Mouse (Mus musculus) megakaryocyte, embryonic 14.5 days (primary cell): ENCODE results near the gene Sdk2. TPM values are rescaled to one million over a fixed set of nuclear protein-coding genes. Genes with fewer than 3 reads are reported as not detected.

ENCODE experiments used
- H3K27me3 ChIP-seq: replicated peaks from 2 replicates; pipeline ENCODE3; 2012; ENCODE audit warnings: inconsistent platforms
- H3K36me3 ChIP-seq: replicated peaks from 2 replicates; pipeline ENCODE3; 2012; ENCODE audit warnings: low read length, inconsistent platforms, mixed read lengths
- H3K4me1 ChIP-seq: 2 replicates; pipeline ENCODE4 v1.6.1; 2012; ENCODE audit warnings: inconsistent platforms
- H3K4me3 ChIP-seq: replicated peaks from 2 replicates; pipeline ENCODE3; 2012; ENCODE audit warnings: moderate library complexity, mild to moderate bottlenecking, inconsistent platforms
- H3K9me3 ChIP-seq: 2 replicates; pipeline ENCODE4 v1.6.1; 2012; ENCODE audit warnings: inconsistent platforms
- FLI1 ChIP-seq: IDR thresholded peaks from 2 replicates; pipeline ENCODE4 v1.6.1; 2012; ENCODE audit warnings: low read length, inconsistent platforms, mixed read lengths
- GATA1 ChIP-seq: IDR thresholded peaks from 3 replicates; pipeline ENCODE4 v1.6.1; 2012; ENCODE audit warnings: mixed read lengths, low read length, inconsistent platforms, borderline replicate concordance
- polyA plus RNA-seq: library from polyadenylated mRNA; stranded (reverse); fragments of >175 nt; gene quantifications from 2 replicates; pipeline ENCODE4 v1.2.3, GENCODE M21; 2012; ENCODE audit warnings: low replicate concordance; ENCODE audit not compliant: insufficient read depth

Gene Sdk2
- polyA plus RNA-seq, 1 experiment: 0.04 TPM

- TF ChIP-seq GATA1 (no peak), FLI1 (no peak)
- Histone ChIP-seq H3K36me3 (no peaks in the 10 kb centered on the region), H3K27me3 (peaks cover 22% of the 10 kb centered on the region), H3K9me3 (no peaks in the 10 kb centered on the region), H3K4me1 (peaks cover 58% of the 10 kb centered on the region), H3K4me3 (peak within 1 kb of the TSS; percentile 97)
Observed at GRCm38 (mm10) chr11:113751484-113752084, 315.3 kb downstream of the Sdk2 start, which contains the start of gene Cdc42ep4. Cdc42ep4 (minus strand) TSS chr11:113751881.

DNA sequence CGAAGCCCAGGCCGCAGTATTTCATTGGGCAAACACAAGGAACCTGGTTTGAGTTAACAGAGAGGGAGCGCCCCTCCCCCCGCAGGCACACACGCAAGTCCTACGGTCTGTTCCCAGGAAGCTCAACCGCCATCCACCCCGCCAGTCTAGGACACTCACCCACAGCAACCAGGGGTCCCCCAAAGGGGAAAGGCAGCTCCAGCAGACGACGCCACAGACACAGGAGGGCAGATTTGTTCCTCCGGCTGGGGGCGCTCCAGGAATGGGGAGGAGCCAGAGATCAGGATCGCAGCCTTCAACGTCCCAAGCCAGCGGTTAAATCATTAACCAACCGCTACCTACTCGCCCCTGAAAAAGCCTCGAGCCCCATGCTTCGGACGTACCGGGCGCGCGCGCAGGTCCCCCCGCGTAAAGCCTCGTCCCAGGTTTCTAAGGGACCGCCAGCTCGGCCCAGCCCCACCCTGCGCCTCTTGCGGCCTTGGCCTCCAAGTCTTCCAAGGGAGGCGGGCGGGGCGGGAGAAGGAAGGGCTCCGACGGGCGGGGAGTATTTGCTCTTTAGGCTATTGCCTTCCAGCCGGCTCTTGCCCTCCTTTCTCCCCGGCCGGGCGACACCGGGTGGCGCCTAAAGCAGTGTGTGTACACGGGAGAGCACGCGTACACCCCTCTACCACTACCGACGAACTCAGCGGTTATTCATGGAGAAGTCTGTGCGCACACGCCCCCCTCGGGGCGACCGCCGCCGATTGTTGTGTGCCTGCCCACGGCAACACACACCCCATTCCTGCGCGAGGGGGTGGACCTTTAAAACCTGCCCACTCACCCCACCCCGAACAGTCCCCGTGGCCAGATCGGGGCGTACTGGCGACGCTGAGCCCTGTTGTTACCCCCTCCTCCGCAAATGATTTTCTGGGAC is 316.0 kb downstream of the Sdk2 start:
- TF ChIP-seq GATA1 (no peak), FLI1 (no peak)
- peak overlapping the region; percentile 97 for H3K4me3 ChIP-seq
- no peaks in the 10 kb centered on the region for H3K9me3 ChIP-seq
- H3K36me3 ChIP-seq: no peaks in the 10 kb centered on the region
- peaks cover 65% of the 10 kb centered on the region for H3K4me1 ChIP-seq
- peaks cover 22% of the 10 kb centered on the region for H3K27me3 ChIP-seq

GRCm38 (mm10) chr11:113749749-113750351 is 317.0 kb downstream of the Sdk2 start:
- no peaks in the 10 kb centered on the region for H3K9me3 ChIP-seq
- no peak for TF ChIP-seq GATA1
- no peak for TF ChIP-seq FLI1
- peaks cover 72% of the 10 kb centered on the region for H3K4me1 ChIP-seq
- peaks cover 16% of the 10 kb centered on the region for H3K27me3 ChIP-seq
- no peaks in the 10 kb centered on the region for H3K36me3 ChIP-seq
- peak overlapping the region; percentile 97 for H3K4me3 ChIP-seq

GRCm38 (mm10) chr11:113748797-113749521 is 317.9 kb downstream of the Sdk2 start:
- Histone ChIP-seq H3K9me3 (no peaks in the 10 kb centered on the region), H3K27me3 (peaks cover 15% of the 10 kb centered on the region), H3K36me3 (no peaks in the 10 kb centered on the region), H3K4me3 (peak overlapping the region; percentile 64), H3K4me1 (peaks cover 72% of the 10 kb centered on the region)
- TF ChIP-seq GATA1 (no peak), FLI1 (no peak)

DNA sequence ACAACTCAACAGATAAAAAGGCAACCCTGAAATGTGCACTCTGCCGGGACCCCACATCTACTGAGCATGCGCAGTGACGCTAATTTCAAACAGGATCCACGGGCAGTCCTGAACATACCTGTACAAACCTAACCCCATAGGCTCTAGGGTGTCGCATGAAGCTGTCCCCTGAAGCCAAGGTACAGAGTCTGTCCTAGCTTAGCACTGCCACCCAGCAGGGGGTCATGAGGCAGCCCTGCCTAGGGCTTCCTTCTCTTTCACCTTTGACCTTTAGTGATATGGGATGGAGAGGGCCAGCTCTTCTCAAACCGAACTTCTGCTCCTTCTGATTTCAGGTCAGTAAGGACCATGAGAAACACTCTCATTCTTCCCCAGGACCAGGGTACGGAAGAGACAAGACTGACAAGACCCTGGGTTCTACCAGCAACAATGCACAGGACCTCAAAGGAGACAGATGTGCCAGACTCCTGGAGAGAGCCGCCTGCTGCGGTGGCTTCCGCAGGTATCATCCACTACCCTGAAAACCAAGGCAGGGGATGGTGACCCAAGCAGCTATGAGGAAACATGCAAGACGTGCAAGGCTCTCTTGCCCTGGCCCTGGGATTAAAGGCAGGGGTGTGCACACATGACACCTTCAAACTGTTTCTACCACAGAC is 319.0 kb downstream of the Sdk2 start:
- Histone ChIP-seq H3K4me3 (peak overlapping the region; percentile 86), H3K9me3 (peaks cover 8% of the 10 kb centered on the region)

GRCm38 (mm10) chr11:113747056-113747455 is 319.8 kb downstream of the Sdk2 start:
- H3K36me3 ChIP-seq: peaks cover 14% of the 10 kb centered on the region
- peaks cover 16% of the 10 kb centered on the region for H3K9me3 ChIP-seq
- peaks cover 15% of the 10 kb centered on the region for H3K27me3 ChIP-seq
- TF ChIP-seq FLI1: peak; percentile 62; the same call in 1 of the 2 replicates
- no peak for TF ChIP-seq GATA1
- H3K4me3 ChIP-seq: peak overlapping the region; percentile 86
- H3K4me1 ChIP-seq: peaks cover 69% of the 10 kb centered on the region

More for the DNA sequence above, 319.0 kb downstream of the Sdk2 start:
- TF ChIP-seq GATA1 (no peak), FLI1 (no peak)
- peaks cover 72% of the 10 kb centered on the region for H3K4me1 ChIP-seq
- H3K36me3 ChIP-seq: peaks cover 6% of the 10 kb centered on the region
- peaks cover 15% of the 10 kb centered on the region for H3K27me3 ChIP-seq

DNA sequence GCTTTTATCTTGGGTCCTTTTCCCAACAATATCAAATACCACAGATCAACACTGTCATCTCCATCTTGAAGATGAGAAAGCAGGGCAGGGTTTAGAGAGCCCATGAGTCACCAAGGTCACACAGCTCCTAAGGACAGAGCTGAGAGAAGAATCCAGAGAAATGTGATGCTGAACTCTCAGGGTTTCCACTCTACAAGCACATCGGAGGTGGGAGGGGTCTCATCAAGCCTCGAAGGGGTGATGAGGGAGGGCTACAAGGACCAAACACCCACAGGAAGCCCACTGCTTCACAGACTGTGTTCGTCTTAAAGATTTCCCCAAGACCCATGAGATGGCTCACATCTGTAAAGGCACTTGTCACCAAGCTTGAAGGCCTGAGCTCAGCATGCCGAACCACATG is 320.9 kb downstream of the Sdk2 start:
- no peak for TF ChIP-seq GATA1
- no peak for TF ChIP-seq FLI1
- Histone ChIP-seq H3K4me3 (peak overlapping the region; percentile 59), H3K4me1 (peaks cover 60% of the 10 kb centered on the region), H3K9me3 (peaks cover 18% of the 10 kb centered on the region), H3K27me3 (peaks cover 10% of the 10 kb centered on the region), H3K36me3 (peaks cover 15% of the 10 kb centered on the region)

- Histone ChIP-seq H3K27me3 (no peaks in the 10 kb centered on the region), H3K4me1 (peaks cover 55% of the 10 kb centered on the region)
- TF ChIP-seq FLI1 (no peak), GATA1 (no peak)
Observed at GRCm38 (mm10) chr11:113742998-113743397, 323.8 kb downstream of the Sdk2 start.

GRCm38 (mm10) chr11:113740100-113740499 is 326.7 kb downstream of the Sdk2 start:
- Histone ChIP-seq H3K27me3 (peaks cover 5% of the 10 kb centered on the region), H3K36me3 (peaks cover 20% of the 10 kb centered on the region), H3K4me1 (peaks cover 45% of the 10 kb centered on the region), H3K9me3 (peaks cover 21% of the 10 kb centered on the region), H3K4me3 (no peak overlapping the region)
- no peak for TF ChIP-seq GATA1
- TF ChIP-seq FLI1: no peak

More at GRCm38 (mm10) chr11:113742998-113743397, 323.8 kb downstream of the Sdk2 start:
- Histone ChIP-seq H3K36me3 (peaks cover 20% of the 10 kb centered on the region), H3K9me3 (peaks cover 21% of the 10 kb centered on the region), H3K4me3 (no peak overlapping the region)
